Mouse (Mus musculus): Measurements from ENCODE around the gene B3galt4.

Gene B3galt4

DNA sequence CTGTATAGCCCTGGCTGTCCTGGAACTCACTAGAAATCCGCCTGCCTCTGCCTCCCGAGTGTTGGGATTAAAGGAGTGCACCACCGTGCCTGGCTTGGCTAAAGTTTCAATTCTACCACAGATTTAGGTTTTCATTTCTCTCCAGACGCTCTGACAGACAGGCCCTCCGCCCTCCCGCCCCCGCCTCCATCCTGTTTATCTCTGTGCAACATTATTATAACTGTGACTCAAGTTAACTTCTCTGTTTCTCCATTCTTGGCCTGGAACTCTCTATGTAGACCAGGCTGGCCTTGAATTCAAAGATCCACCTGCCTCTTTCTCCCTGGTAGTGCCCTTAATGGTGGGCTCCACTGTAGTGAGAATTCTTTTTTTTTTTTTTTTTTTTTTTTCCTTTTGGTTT lies 48.8 kb downstream of the B3galt4 start:
- no peak for DNase-seq

DNA sequence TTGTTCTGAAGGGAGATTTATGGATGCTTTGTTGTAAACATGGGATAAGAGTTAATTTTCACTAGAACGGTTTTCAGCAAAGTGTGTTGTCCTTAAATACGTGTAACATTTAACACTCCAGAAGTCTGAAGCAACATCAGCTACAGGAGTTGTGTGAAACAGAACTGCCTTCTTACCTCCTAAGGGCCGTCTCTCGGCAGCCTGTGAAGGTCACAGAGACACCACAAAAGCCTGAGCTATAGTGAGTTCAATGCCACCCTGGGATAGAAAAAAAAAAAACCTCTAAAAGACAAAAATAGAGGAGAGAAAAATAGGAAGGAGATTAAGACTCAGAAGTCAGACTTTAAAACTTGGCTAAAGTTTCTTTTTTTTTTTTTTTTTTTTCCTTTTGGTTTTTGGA lies 49.2 kb downstream of the B3galt4 start:
- no peak for DNase-seq

DNA sequence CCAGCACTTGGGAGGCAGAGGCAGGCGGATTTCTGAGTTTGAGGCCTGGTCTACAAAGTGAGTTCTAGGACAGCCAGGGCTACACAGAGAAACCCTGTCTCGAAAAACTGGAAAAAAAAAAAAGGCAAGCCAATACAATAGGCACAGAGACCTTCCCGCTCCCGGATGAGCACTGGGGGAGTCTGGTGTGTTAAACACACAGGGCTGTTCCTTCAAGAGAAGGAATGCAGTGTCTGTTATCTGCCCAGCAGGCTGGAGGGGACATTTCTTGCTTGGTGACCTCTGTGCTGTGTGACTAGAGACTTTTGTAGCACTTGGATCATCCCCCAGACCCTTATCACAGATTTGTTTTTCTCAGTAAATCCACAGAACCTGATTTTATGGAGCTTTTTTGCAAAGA lies 49.6 kb downstream of the B3galt4 start:
- DNase-seq: no peak

DNA sequence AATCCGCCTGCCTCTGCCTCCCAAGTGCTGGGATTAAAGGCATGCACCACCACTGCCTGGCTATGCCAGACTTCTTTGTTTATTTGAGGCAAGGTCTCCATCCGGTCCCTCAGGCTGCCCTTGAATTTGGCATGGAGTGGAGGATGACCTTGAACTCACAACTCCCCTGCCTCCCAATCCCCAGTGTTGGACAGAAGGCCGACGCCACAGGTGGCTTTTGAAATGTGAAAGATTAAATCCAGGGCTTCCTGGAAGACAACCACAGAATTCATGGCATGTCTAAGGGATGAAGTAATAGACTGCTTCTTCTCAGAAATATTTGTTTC lies 50.3 kb downstream of the B3galt4 start:
- no peak for DNase-seq

DNA sequence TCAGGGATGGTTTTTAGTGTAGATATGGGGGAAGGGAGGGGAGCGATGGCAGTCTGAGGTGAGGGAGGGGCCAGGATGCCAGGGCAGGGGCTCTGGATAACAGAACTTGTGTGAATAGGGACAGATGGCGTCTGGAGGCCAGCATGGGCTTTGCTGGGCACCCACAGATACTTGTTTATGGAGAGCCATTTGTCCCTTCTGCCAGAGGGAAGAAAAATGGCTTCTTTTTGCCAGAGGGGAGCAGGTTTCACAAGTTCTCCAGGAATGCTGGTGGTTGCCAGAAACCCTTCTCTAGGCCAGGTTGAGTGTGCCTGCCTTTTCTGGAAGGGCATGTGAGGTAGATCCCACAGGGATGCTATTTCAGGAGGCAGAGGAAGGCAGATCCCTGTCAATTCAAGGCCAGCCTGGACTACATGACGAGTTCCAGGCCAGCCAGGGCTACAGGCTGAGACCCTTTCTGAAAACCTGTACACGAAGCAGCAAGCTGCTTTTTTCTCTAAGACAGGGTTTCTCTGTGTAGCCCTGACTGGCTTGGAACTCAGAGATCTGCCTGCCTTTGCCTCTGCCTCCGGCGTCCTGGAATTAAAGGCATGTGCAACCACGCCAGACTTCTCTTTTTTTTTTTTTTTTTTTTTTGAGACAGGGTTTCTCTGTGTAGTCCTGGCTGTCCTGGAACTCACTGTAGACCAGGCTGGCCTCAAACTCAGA lies 50.9 kb downstream of the B3galt4 start:
- DNase-seq: no peak

All from cerebellum, adult 8-10 months (tissue).